Mouse (Mus musculus): ENCODE results near the gene Neurl2.

- TF ChIP-seq CTCF (conservative IDR thresholded peaks at IDR 0.05 in 1 of 2, IDR thresholded peaks at IDR 0.05 in 1 of 2; ENCODE audit: low read depth in 2 of 2, low read length in 2 of 2) (no peak), USF1 (IDR thresholded peaks at IDR 0.05; ENCODE audit: low read depth, low read length) (no peak), EP300 (IDR thresholded peaks at IDR 0.05; ENCODE audit: low read length) (no peak), BHLHE40 (IDR thresholded peaks at IDR 0.05; ENCODE audit: low read depth, low read length) (no peak)
Measured at GRCm38 (mm10) chr2:164791841-164792261, 41.4 kb downstream of the Neurl2 start.
